Mouse (Mus musculus) liver, embryonic 13.5 days (tissue): ENCODE results near the gene Gtf3c5. TPM values are rescaled to one million over a fixed set of nuclear protein-coding genes. Genes with fewer than 3 reads are reported as not detected.
A peak's percentile ranks its signal among the peaks of the same experiment; 100 is the strongest.

Experiments
- ATAC-seq: fragments of 200-750 bp; cut with Nextera tagmentation; 2 replicates; pipeline ENCODE4 v1.8.0; 2017; ENCODE audit warnings: low read depth, mild to moderate bottlenecking, moderate number of reproducible peaks, moderate library complexity
- DNase-seq: peaks from one replicate; pipeline ENCODE4 v3.0.0; 2022
- H3K27ac ChIP-seq: fragments of 300-500 bp; sonication (generic); 2 replicates; pipeline ENCODE4 v1.5.1; 2015; ENCODE audit warnings: moderate library complexity, mild to moderate bottlenecking, inconsistent platforms
- H3K27me3 ChIP-seq: fragments of 300-500 bp; sonication (generic); 2 replicates; pipeline ENCODE4 v1.6.1; 2015; ENCODE audit warnings: mild to moderate bottlenecking, inconsistent platforms
- H3K36me3 ChIP-seq: fragments of 300-500 bp; sonication (generic); 2 replicates; pipeline ENCODE4 v1.6.1; 2015; ENCODE audit warnings: mild to moderate bottlenecking, inconsistent platforms
- H3K4me1 ChIP-seq: fragments of 300-500 bp; sonication (generic); replicated peaks from 2 replicates; pipeline ENCODE4 v1.6.1; 2015; ENCODE audit warnings: inconsistent platforms
- H3K4me2 ChIP-seq: fragments of 300-500 bp; sonication (generic); 2 replicates; pipeline ENCODE4 v1.6.1; 2015; ENCODE audit warnings: inconsistent platforms, mild to moderate bottlenecking, moderate library complexity
- H3K4me3 ChIP-seq: fragments of 300-500 bp; sonication (generic); replicated peaks from 2 replicates; pipeline ENCODE4 v1.5.1; 2015; ENCODE audit warnings: mild to moderate bottlenecking, inconsistent platforms
- H3K9ac ChIP-seq: fragments of 300-500 bp; sonication (generic); 2 replicates; pipeline ENCODE4 v1.6.1; 2015; ENCODE audit warnings: mild to moderate bottlenecking, inconsistent platforms
- H3K9me3 ChIP-seq: fragments of 300-500 bp; sonication (generic); replicated peaks from 2 replicates; pipeline ENCODE4 v1.6.1; 2016; ENCODE audit warnings: inconsistent platforms
- WGBS: fragments of 180-500 bp; shearing (Covaris S2); methylation state at CpG from one replicate; pipeline ENCODE4 v1.1.7; 2015; ENCODE audit not compliant: insufficient replicate concordance; 5-methylcytosine and 5-hydroxymethylcytosine counted together
- microRNA-seq: library from miRNA; unstranded; fragments of <30 nt; microRNA quantifications from one replicate; pipeline ENCODE4, GENCODE M21; 2016
- polyA plus RNA-seq: library from polyadenylated mRNA; unstranded; fragments of >200 nt; fragmentation: Nextera tagmentation; extraction: Ambion mirVana; gene quantifications from 2 replicates; pipeline ENCODE4 v1.2.1, GENCODE M21; 2015

Gtf3c5 gene
- polyA plus RNA-seq, 1 experiment from 2014 or later = 16.9 TPM

GRCm38 (mm10) chr2:28524406-28524805 is 59.1 kb downstream of the Gtf3c5 start:
- no peak for DNase-seq
- H3K27me3 ChIP-seq = no peaks in the 10 kb centered on the region
- H3K9ac ChIP-seq = no peak overlapping the region
- H3K4me2 ChIP-seq = no peak overlapping the region
- no peak for ATAC-seq
- WGBS = 76% methylated on average over 10 of the region's 10 CpGs
- no peaks in the 10 kb centered on the region for H3K9me3 ChIP-seq
- H3K27ac ChIP-seq = peak overlapping the region; percentile 34; the same call in 1 of the 2 replicates
- H3K36me3 ChIP-seq = no peaks in the 10 kb centered on the region
- H3K4me3 ChIP-seq = no peak overlapping the region
- peaks cover 29% of the 10 kb centered on the region for H3K4me1 ChIP-seq

DNA sequence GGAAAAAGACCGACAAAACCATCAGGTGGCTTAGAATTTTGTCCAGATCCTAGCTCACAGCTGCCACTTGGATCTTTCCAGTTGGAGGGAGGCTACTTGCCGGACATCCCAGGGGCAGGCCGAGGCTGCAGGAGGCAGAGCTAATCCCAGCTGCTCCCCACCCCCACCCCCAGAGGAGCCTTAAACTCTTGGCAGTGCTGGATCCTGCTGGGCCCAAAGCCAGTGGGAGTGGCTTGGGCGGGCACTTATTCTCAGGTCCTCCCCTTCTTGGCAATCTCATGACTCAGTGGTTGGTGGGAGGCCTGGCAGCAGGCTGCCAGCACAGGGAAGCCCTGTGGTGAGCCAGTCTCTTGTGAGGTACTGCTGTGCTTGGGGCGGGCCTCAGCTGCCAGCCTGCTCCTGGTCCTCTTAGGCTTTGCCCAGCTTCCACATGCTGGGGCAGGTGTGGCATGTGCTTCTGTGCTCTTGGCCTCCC is 59.9 kb downstream of the Gtf3c5 start:
- no peak overlapping the region for H3K27ac ChIP-seq
- no peaks in the 10 kb centered on the region for H3K9me3 ChIP-seq
- DNase-seq (peak; percentile 47), ATAC-seq (peak; percentile 64)
- no peak overlapping the region for H3K4me3 ChIP-seq
- no peaks in the 10 kb centered on the region for H3K27me3 ChIP-seq
- no peak overlapping the region for H3K9ac ChIP-seq
- peaks cover 29% of the 10 kb centered on the region for H3K4me1 ChIP-seq
- H3K36me3 ChIP-seq = no peaks in the 10 kb centered on the region
- WGBS = 54% methylated on average over 5 of the region's 5 CpGs
- no peak overlapping the region for H3K4me2 ChIP-seq

- 59% methylated on average over 4 of the region's 4 CpGs for WGBS
- H3K27me3 ChIP-seq = no peaks in the 10 kb centered on the region
- H3K9me3 ChIP-seq = no peaks in the 10 kb centered on the region
- peaks cover 29% of the 10 kb centered on the region for H3K4me1 ChIP-seq
- no peak overlapping the region for H3K27ac ChIP-seq
- H3K9ac ChIP-seq = no peak overlapping the region
- no peak overlapping the region for H3K4me3 ChIP-seq
- ATAC-seq = no peak
- no peak overlapping the region for H3K4me2 ChIP-seq
- DNase-seq = no peak
- H3K36me3 ChIP-seq = no peaks in the 10 kb centered on the region
Measured at GRCm38 (mm10) chr2:28522166-28522565, 61.4 kb downstream of the Gtf3c5 start.

DNA sequence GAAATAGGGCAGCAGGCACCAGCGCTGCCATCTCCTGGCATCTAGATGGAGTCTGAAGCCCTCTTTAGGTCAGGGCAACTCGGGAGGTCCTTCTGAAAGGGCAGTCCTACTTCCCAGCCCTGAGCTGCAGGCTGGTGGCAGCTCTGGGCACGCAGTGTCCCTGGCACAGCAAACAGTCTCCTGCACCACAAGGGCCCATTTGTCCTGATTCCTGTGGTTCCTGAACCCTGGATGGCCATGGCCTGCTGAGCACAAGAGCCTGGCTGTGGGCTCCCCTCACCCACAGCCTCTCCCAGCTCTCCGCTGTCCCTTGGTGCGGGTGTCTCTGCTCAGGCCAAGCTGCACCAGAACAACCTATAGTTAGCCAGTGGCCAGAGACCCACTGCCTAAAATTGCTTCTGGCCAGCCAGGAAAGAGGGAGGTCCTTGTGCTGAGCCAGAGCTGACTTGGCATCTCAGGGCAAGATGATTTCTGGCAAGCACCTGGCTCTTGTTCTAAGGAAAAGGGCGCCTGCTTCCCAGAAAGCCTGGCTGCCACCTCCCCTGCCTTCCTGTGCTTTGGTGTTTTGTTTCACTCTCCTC is 61.9 kb downstream of the Gtf3c5 start:
- Histone ChIP-seq H3K4me1 (peaks cover 29% of the 10 kb centered on the region), H3K36me3 (no peaks in the 10 kb centered on the region), H3K4me2 (no peak overlapping the region), H3K27ac (no peak overlapping the region), H3K9me3 (no peaks in the 10 kb centered on the region), H3K9ac (no peak overlapping the region), H3K4me3 (no peak overlapping the region), H3K27me3 (no peaks in the 10 kb centered on the region)
- DNase-seq = no peak
- 71% methylated on average over 6 of the region's 6 CpGs for WGBS
- ATAC-seq = no peak

DNA sequence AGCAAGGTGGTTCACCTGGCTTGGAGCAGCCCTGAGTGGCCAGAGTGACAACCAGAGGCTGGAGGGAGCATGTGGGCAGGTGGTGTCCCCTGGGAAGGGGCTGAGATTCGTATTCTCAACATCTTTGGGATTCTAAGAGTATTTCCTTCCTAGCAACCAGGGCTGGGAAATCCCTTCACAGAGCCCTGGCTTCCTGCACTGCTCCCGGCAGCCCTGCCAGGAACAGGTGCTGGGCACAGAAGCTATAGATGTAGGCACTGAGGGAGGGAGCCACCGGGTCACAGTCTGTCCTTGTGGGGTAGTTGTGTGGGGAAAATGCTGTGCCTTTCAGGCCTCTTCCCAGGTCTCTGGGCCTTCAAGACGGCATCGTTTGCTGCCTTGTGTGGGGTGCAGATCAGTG is 63.0 kb downstream of the Gtf3c5 start:
- H3K36me3 ChIP-seq = no peaks in the 10 kb centered on the region
- DNase-seq (no peak), ATAC-seq (no peak)
- H3K27me3 ChIP-seq = no peaks in the 10 kb centered on the region
- H3K9me3 ChIP-seq = no peaks in the 10 kb centered on the region
- peaks cover 20% of the 10 kb centered on the region for H3K4me1 ChIP-seq
- no peak overlapping the region for H3K4me3 ChIP-seq
- no peak overlapping the region for H3K4me2 ChIP-seq
- WGBS = 65% methylated on average over 5 of the region's 5 CpGs
- no peak overlapping the region for H3K27ac ChIP-seq
- H3K9ac ChIP-seq = no peak overlapping the region

- H3K9ac ChIP-seq = no peak overlapping the region
- DNase-seq (no peak), ATAC-seq (no peak)
- H3K4me3 ChIP-seq = no peak overlapping the region
- peaks cover 16% of the 10 kb centered on the region for H3K27me3 ChIP-seq
- no peak overlapping the region for H3K4me2 ChIP-seq
- H3K9me3 ChIP-seq = no peaks in the 10 kb centered on the region
- H3K4me1 ChIP-seq = peaks cover 9% of the 10 kb centered on the region
- H3K36me3 ChIP-seq = no peaks in the 10 kb centered on the region
- H3K27ac ChIP-seq = no peak overlapping the region
- 72% methylated on average over 2 of the region's 2 CpGs for WGBS
Measured at GRCm38 (mm10) chr2:28518231-28518630, 65.3 kb downstream of the Gtf3c5 start.

- no peak overlapping the region for H3K27ac ChIP-seq
- WGBS = 31% methylated on average over 5 of the region's 5 CpGs
Measured at GRCm38 (mm10) chr2:28517206-28517909, 66.2 kb downstream of the Gtf3c5 start.

More at GRCm38 (mm10) chr2:28517206-28517909, 66.2 kb downstream of the Gtf3c5 start:
- DNase-seq (peak; percentile 60), ATAC-seq (peak; percentile 61)
- no peak overlapping the region for H3K9ac ChIP-seq
- no peaks in the 10 kb centered on the region for H3K36me3 ChIP-seq
- no peak overlapping the region for H3K4me2 ChIP-seq
- peaks cover 25% of the 10 kb centered on the region for H3K27me3 ChIP-seq
- H3K4me3 ChIP-seq = no peak overlapping the region
- peaks cover 14% of the 10 kb centered on the region for H3K4me1 ChIP-seq
- H3K9me3 ChIP-seq = no peaks in the 10 kb centered on the region

Small RNAs within 50 kb of the gene (microRNA-seq; reads per million reads assigned to microRNA genes)
- not detected for gene Gm22824

Other genes with a start within 250 kb of the Gtf3c5 start
- gene Ppp1r26, start 137.0 kb downstream of the Gtf3c5 start, polyA plus RNA-seq = 0.16 and 0.19 TPM in 2 replicates
- 0.14 TPM in 1 of 2 replicates, not detected in the other for gene 1700007K13Rik, start 117.4 kb downstream of the Gtf3c5 start, polyA plus RNA-seq
- gene Mrps2, start 115.7 kb downstream of the Gtf3c5 start, polyA plus RNA-seq = 31.0 and 36.2 TPM in 2 replicates
- 0.36 and 0.44 TPM in 2 replicates for gene Gbgt1, start 86.9 kb downstream of the Gtf3c5 start, polyA plus RNA-seq
- 0.52 and 1.1 TPM in 2 replicates for gene Gm10134, start 77.7 kb downstream of the Gtf3c5 start, polyA plus RNA-seq
- 1.7 and 2.5 TPM in 2 replicates for gene Ralgds, start 70.6 kb downstream of the Gtf3c5 start, polyA plus RNA-seq
- 0.05 and 0.34 TPM in 2 replicates for gene Cel, start 20.3 kb downstream of the Gtf3c5 start, polyA plus RNA-seq
- gene Gfi1b, start 38.2 kb upstream of the Gtf3c5 start, polyA plus RNA-seq = 99.2 and 109 TPM in 2 replicates
- gene Tsc1, start 57.5 kb upstream of the Gtf3c5 start, polyA plus RNA-seq = 7.8 and 8.4 TPM in 2 replicates
- 2.0 and 2.4 TPM in 2 replicates for gene Spaca9, start 116.0 kb upstream of the Gtf3c5 start, polyA plus RNA-seq
- 0.16 and 0.34 TPM in 2 replicates for gene Ak8, start 116.4 kb upstream of the Gtf3c5 start, polyA plus RNA-seq